Mouse (Mus musculus) liver, adult 2 months (tissue): ENCODE measurements around the gene Slc31a2.

Experiments used
- CTCF ChIP-seq: fragments of 200-500 bp; IDR thresholded peaks from 2 replicates; pipeline ENCODE4 v1.5.1; 2011; ENCODE audit warnings: low read depth, low read length, control low read depth
- POLR2A ChIP-seq: fragments of 200-500 bp; IDR thresholded peaks from 2 replicates; pipeline ENCODE4 v1.6.1; 2011; ENCODE audit warnings: low read length, control low read depth; ENCODE audit not compliant: insufficient read depth; ENCODE audit errors: extremely low read depth

DNA sequence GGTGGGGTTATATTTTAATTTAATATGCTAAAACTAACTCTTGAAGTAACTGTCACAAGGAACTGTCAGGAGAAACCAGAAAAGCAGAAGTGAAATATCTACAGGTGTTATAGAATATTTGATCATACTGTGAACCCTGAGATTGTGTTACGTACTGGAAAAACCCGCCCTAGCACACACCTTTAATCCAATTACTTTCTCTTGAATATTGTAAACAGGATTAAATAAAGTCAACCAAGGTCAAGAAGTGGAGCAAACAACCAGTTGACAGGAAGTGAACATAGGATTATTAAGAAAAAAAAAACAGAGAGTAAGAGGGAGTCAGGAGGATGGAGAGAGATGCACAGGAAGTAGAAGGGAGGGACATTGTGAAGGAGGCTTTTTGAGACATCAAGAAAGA lies 50.5 kb downstream of the Slc31a2 start:
- TF ChIP-seq CTCF = no peak
- no peak for TF ChIP-seq POLR2A
